13 mouse cellular contexts compared by ENCODE assay signal in the genomic region with DNA sequence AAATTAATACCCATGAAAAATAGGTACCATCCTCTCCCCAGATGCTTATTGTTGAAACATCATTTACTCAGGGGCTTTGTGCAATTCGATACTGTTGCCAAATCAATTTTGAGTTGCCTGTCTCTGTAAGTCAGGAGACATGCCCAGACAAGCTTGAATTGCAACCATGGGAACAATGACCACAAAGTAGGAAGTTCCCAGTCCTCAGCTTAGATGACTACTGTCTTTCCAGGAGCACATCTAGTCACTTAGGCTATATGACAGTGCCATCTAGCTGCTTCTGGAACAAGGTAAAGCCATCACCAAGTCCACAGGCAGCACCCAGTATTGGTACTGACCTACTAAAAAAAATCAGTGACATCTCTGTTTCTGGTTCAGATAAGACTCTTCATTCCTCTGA. TPM values are rescaled to one million over a fixed set of nuclear protein-coding genes. Genes with fewer than 3 reads are reported as not detected.
DNase-seq lines count a peak whose midpoint lies in the region; ATAC-seq and TF ChIP-seq lines count a peak whose summit lies in the region.
"Had no signal": no experiment of that assay in that cellular context is flagged by ENCODE, and none has a peak within 500 bp of the region (broad histone marks: within the 10 kb centered on the region; RNA-seq: fewer than 3 reads in every experiment).

No protein-coding gene starts in this region.

- no peak for TF ChIP-seq CTCF in embryonic fibroblast, embryonic 13.5 days (IDR thresholded peaks at IDR 0.05; ENCODE audit: borderline replicate concordance, insufficient read depth, low read length)

- H3K4me2 ChIP-seq in embryonic facial prominence, embryonic 11.5 days (ENCODE audit: low read depth, low read length), result no peak overlapping the region
- H3K4me2 ChIP-seq: limb, embryonic 13.5 days had no signal

- no peak for TF ChIP-seq POLR2A in embryonic fibroblast, embryonic 13.5 days (IDR thresholded peaks at IDR 0.05; ENCODE audit: low read depth, low read length)

- no peak overlapping the region for H3K4me3 ChIP-seq in embryonic facial prominence, embryonic 11.5 days (ENCODE audit: low read depth, low read length)
- H3K4me3 ChIP-seq in embryonic facial prominence, embryonic 10.5 days, result no peak overlapping the region
- H3K4me3 ChIP-seq in embryonic fibroblast, embryonic 13.5 days (ENCODE audit: insufficient read depth, low read length), result no peak overlapping the region
- H3K4me3 ChIP-seq: limb, embryonic 13.5 days had no signal

- 69% methylated on average over 1 of the region's 1 CpGs for WGBS in embryonic facial prominence, embryonic 11.5 days
- 67% methylated on average over 1 of the region's 1 CpGs for WGBS in embryonic facial prominence, embryonic 10.5 days

- H3K9me3 ChIP-seq in embryonic facial prominence, embryonic 11.5 days (replicated peaks; ENCODE audit: control insufficient read depth, low read length), result no peaks in the 10 kb centered on the region
- H3K9me3 ChIP-seq in embryonic facial prominence, embryonic 10.5 days, result no peaks in the 10 kb centered on the region
- H3K9me3 ChIP-seq: limb, embryonic 13.5 days had no signal

- H3K27ac ChIP-seq in embryonic facial prominence, embryonic 11.5 days (replicated peaks; ENCODE audit: low read depth, low read length), result no peak overlapping the region
- no peak overlapping the region for H3K27ac ChIP-seq in embryonic facial prominence, embryonic 10.5 days (replicated peaks)
- H3K27ac ChIP-seq in embryonic fibroblast, embryonic 13.5 days (ENCODE audit: insufficient read depth, low read length), result peak overlapping the region; percentile 77
- H3K27ac ChIP-seq: limb, embryonic 13.5 days had no signal

- no peaks in the 10 kb centered on the region for H3K27me3 ChIP-seq in embryonic facial prominence, embryonic 11.5 days (ENCODE audit: control insufficient read depth, insufficient read depth, low read length)
- H3K27me3 ChIP-seq in embryonic facial prominence, embryonic 10.5 days (replicated peaks; ENCODE audit: low read depth, poor library complexity, severe bottlenecking), result no peaks in the 10 kb centered on the region
- H3K27me3 ChIP-seq: limb, embryonic 13.5 days had no signal

- H3K4me1 ChIP-seq in embryonic facial prominence, embryonic 11.5 days (ENCODE audit: control insufficient read depth, insufficient read depth, low read length), result no peaks in the 10 kb centered on the region
- no peaks in the 10 kb centered on the region for H3K4me1 ChIP-seq in embryonic facial prominence, embryonic 10.5 days
- no peaks in the 10 kb centered on the region; the same call in 1 of the 2 replicates for H3K4me1 ChIP-seq in embryonic fibroblast, embryonic 13.5 days (ENCODE audit: control insufficient read depth, insufficient read depth, low read length)
- H3K4me1 ChIP-seq: limb, embryonic 13.5 days had no signal

- intact Hi-C loops in left cerebral cortex, postnatal 4 days (cut with DNase I), result no loop called here

- peak; percentile 1 for DNase-seq in embryonic facial prominence, embryonic 11.5 days (ENCODE audit: low spot score)
- no peak for DNase-seq in embryonic facial prominence, embryonic 10.5 days (ENCODE audit: low spot score)
- peak; percentile 31 for DNase-seq in lung, postnatal 36 days
- no peak for DNase-seq in lung, postnatal 4 days
- DNase-seq in heart, adult 18-20 months, result no peak
- DNase-seq in left cerebral cortex, postnatal 4 days, result no peak
- DNase-seq: B cell, adult 2 months; kidney, postnatal 10 days; thymus, postnatal 25 days had no signal

- no peaks in the 10 kb centered on the region for H3K36me3 ChIP-seq in embryonic facial prominence, embryonic 11.5 days (replicated peaks; ENCODE audit: control insufficient read depth, insufficient read depth, low read depth, low read length)
- no peaks in the 10 kb centered on the region for H3K36me3 ChIP-seq in embryonic facial prominence, embryonic 10.5 days (replicated peaks)
- H3K36me3 ChIP-seq: limb, embryonic 13.5 days had no signal

- no peak overlapping the region for H3K9ac ChIP-seq in embryonic facial prominence, embryonic 11.5 days (replicated peaks; ENCODE audit: low read length)
- H3K9ac ChIP-seq: limb, embryonic 13.5 days had no signal

- no peak for ATAC-seq in embryonic facial prominence, embryonic 11.5 days (replicated peaks; ENCODE audit: insufficient number of reproducible peaks, low FRiP score, low TSS enrichment, low read depth)
- ATAC-seq in megakaryocyte progenitor cell, adult 5-6 weeks (replicated peaks; ENCODE audit: poor library complexity), result peak; percentile 77
- ATAC-seq: midbrain, embryonic 16.5 days had no signal

RNA-seq across cellular contexts. Expression of gene Xiap, which starts 41.4 kb away (rescaled TPM):
- 13.1 and 16.7 TPM in 2 replicates for polyA plus RNA-seq in embryonic facial prominence, embryonic 11.5 days (2014; fragmentation: Nextera tagmentation; extraction: Ambion mirVana)
- polyA plus RNA-seq in embryonic facial prominence, embryonic 10.5 days (2016; fragmentation: Nextera tagmentation; extraction: Ambion mirVana), result 11.4 and 11.8 TPM in 2 replicates
- polyA plus RNA-seq in embryonic fibroblast, embryonic 13.5 days (2011; ENCODE audit: insufficient read length, low read depth, missing spikeins), result 41.0 and 47.4 TPM in 2 replicates
- total RNA-seq in megakaryocyte progenitor cell, adult 5-6 weeks (2015), result 39.2 and 41.5 TPM in 2 replicates
- 27.4 and 32.8 TPM in 2 replicates for total RNA-seq in megakaryocyte progenitor cell, adult 5-6 weeks (2017)
- 10 to 100 TPM; 26.6 to 28.5 TPM for total RNA-seq in heart, adult 18-20 months (2021)
- total RNA-seq in left cerebral cortex, postnatal 4 days (2021), result 10 to 100 TPM; 46.3 to 47.7 TPM

Comparison
In these comparisons a context has a peak if more than half of its experiments do, and no peak if none do; other contexts are left out.
1. DNase-seq: peak in embryonic facial prominence, embryonic 11.5 days (single experiment) and lung, postnatal 36 days (single experiment); none in embryonic facial prominence, embryonic 10.5 days (single experiment), lung, postnatal 4 days (0 of 2), heart, adult 18-20 months (0 of 2) and left cerebral cortex, postnatal 4 days (single experiment).